Mouse (Mus musculus) hindbrain, postnatal 0 days (tissue): Measurements from ENCODE around the gene Slfn5. TPM values are rescaled to one million over a fixed set of nuclear protein-coding genes. Genes with fewer than 3 reads are reported as not detected.

Experiments
- ATAC-seq: fragments of 200-750 bp; cut with Nextera tagmentation; 2 replicates; pipeline ENCODE4 v1.8.0; 2017; ENCODE audit warnings: mild to moderate bottlenecking, moderate TSS enrichment, moderate library complexity
- DNase-seq: peaks from one replicate; pipeline ENCODE4 v3.0.0-alpha.2; 2015; ENCODE audit warnings: low spot score
- H3K27ac ChIP-seq: fragments of 300-500 bp; sonication (generic); 2 replicates; pipeline ENCODE4 v1.5.1; 2014; ENCODE audit warnings: mild to moderate bottlenecking
- H3K27me3 ChIP-seq: fragments of 300-500 bp; sonication (generic); 2 replicates; pipeline ENCODE4 v1.6.1; 2014; ENCODE audit warnings: low read length, mixed read lengths; ENCODE audit not compliant: insufficient read depth
- H3K36me3 ChIP-seq: fragments of 300-500 bp; sonication (generic); 2 replicates; pipeline ENCODE4 v1.6.1; 2014; ENCODE audit warnings: low read length, mixed read lengths; ENCODE audit not compliant: insufficient read depth
- H3K4me1 ChIP-seq: fragments of 300-500 bp; sonication (generic); 2 replicates; pipeline ENCODE4 v1.6.1; 2014; ENCODE audit warnings: antibody characterized with exemption, low read length, mixed read lengths; ENCODE audit not compliant: insufficient read depth
- H3K4me2 ChIP-seq: fragments of 300-500 bp; sonication (generic); 2 replicates; pipeline ENCODE4 v1.6.1; 2014; ENCODE audit warnings: low read depth, mild to moderate bottlenecking, low read length, moderate library complexity, mixed read lengths
- H3K4me3 ChIP-seq: fragments of 300-500 bp; sonication (generic); 2 replicates; pipeline ENCODE4 v1.5.1; 2014; ENCODE audit warnings: low read length
- H3K9ac ChIP-seq: fragments of 300-500 bp; sonication (generic); replicated peaks from 2 replicates; pipeline ENCODE4 v1.6.1; 2014; ENCODE audit warnings: mild to moderate bottlenecking, low read length, moderate library complexity, mixed read lengths
- H3K9me3 ChIP-seq: fragments of 300-500 bp; sonication (generic); 2 replicates; pipeline ENCODE4 v1.6.1; 2016; ENCODE audit warnings: low read length, mixed read lengths
- CTCF ChIP-seq: IDR thresholded peaks from 2 replicates; pipeline ENCODE4 v1.5.1; 2016; ENCODE audit warnings: antibody characterized with exemption, control low read depth, low read depth
- WGBS: fragments of 180-500 bp; shearing (Covaris S2); extraction: QIAGEN DNeasy Blood & Tissue Kit; methylation state at CpG from one replicate; pipeline ENCODE4 v1.1.7; 2014; 5-methylcytosine and 5-hydroxymethylcytosine counted together
- polyA plus RNA-seq: library from polyadenylated mRNA; unstranded; fragments of >200 nt; fragmentation: Nextera tagmentation; extraction: Ambion mirVana; gene quantifications from 2 replicates; pipeline ENCODE4 v1.2.1, GENCODE M21; 2015
- total RNA-seq: library from RNA; depleted of rRNA; stranded (reverse); fragments of >200 nt; gene quantifications from 2 replicates; pipeline ENCODE4 v1.2.3, GENCODE M21; 2014

Slfn5 gene
- total and polyA plus RNA-seq, 2 experiments from 2014 or later: 2.2 to 2.4 TPM

- Histone ChIP-seq H3K27me3 (peaks cover 22% of the 10 kb centered on the region), H3K27ac (no peak overlapping the region), H3K4me1 (no peaks in the 10 kb centered on the region), H3K9ac (no peak overlapping the region), H3K36me3 (no peaks in the 10 kb centered on the region), H3K4me2 (no peak overlapping the region), H3K9me3 (no peaks in the 10 kb centered on the region), H3K4me3 (no peak overlapping the region)
- no peak for TF ChIP-seq CTCF
- no peak for ATAC-seq
- 80% methylated on average over 6 of the region's 6 CpGs for WGBS
- no peak for DNase-seq
These were observed 3.5 kb downstream of the Slfn5 start for GRCm38 (mm10) chr11:82954631-82955030.

GRCm38 (mm10) chr11:82956925-82957324, 5.8 kb downstream of the Slfn5 start:
- H3K27ac ChIP-seq: no peak overlapping the region
- no peak for TF ChIP-seq CTCF
- WGBS: 74% methylated on average over 10 of the region's 10 CpGs
- H3K4me2 ChIP-seq: no peak overlapping the region
- H3K36me3 ChIP-seq: no peaks in the 10 kb centered on the region
- H3K4me3 ChIP-seq: no peak overlapping the region
- ATAC-seq: no peak
- H3K4me1 ChIP-seq: no peaks in the 10 kb centered on the region
- no peaks in the 10 kb centered on the region for H3K9me3 ChIP-seq
- H3K9ac ChIP-seq: no peak overlapping the region
- DNase-seq: no peak
- peaks cover 8% of the 10 kb centered on the region for H3K27me3 ChIP-seq

GRCm38 (mm10) chr11:82959613-82960012, 8.5 kb downstream of the Slfn5 start:
- Histone ChIP-seq H3K27me3 (0 out of 2 replicates have a peak, but pooled peaks cover 4% of the 10 kb centered on the region), H3K36me3 (no peaks in the 10 kb centered on the region), H3K27ac (no peak overlapping the region), H3K9me3 (no peaks in the 10 kb centered on the region), H3K9ac (no peak overlapping the region), H3K4me3 (no peak overlapping the region), H3K4me1 (no peaks in the 10 kb centered on the region), H3K4me2 (no peak overlapping the region)
- peak; percentile 80 for TF ChIP-seq CTCF
- 14% methylated on average over 4 of the region's 4 CpGs for WGBS
- ATAC-seq: no peak
- DNase-seq: peak; percentile 48

- no peaks in the 10 kb centered on the region for H3K27me3 ChIP-seq
- H3K4me3 ChIP-seq: no peak overlapping the region
- no peak overlapping the region for H3K4me2 ChIP-seq
- H3K9me3 ChIP-seq: no peaks in the 10 kb centered on the region
- H3K9ac ChIP-seq: no peak overlapping the region
- no peaks in the 10 kb centered on the region for H3K36me3 ChIP-seq
- TF ChIP-seq CTCF: no peak
- no peak overlapping the region for H3K27ac ChIP-seq
- WGBS: 78% methylated on average over 2 of the region's 2 CpGs
- no peaks in the 10 kb centered on the region for H3K4me1 ChIP-seq
- ATAC-seq: no peak
- no peak for DNase-seq
These were observed 10.6 kb downstream of the Slfn5 start for GRCm38 (mm10) chr11:82961743-82962142.

GRCm38 (mm10) chr11:82962215-82962614, 11.1 kb downstream of the Slfn5 start:
- 90% methylated on average over 8 of the region's 8 CpGs for WGBS
- ATAC-seq (no peak), DNase-seq (no peak)
- Histone ChIP-seq H3K9ac (no peak overlapping the region), H3K36me3 (no peaks in the 10 kb centered on the region), H3K4me1 (no peaks in the 10 kb centered on the region), H3K27ac (no peak overlapping the region), H3K4me2 (no peak overlapping the region), H3K9me3 (no peaks in the 10 kb centered on the region), H3K4me3 (no peak overlapping the region), H3K27me3 (no peaks in the 10 kb centered on the region)
- TF ChIP-seq CTCF: no peak

GRCm38 (mm10) chr11:82970712-82971589, 19.8 kb downstream of the Slfn5 start:
- DNase-seq: peak; percentile 86
- 4% methylated on average over 31 of the region's 31 CpGs for WGBS
- TF ChIP-seq CTCF: peak; percentile 67
- H3K4me1 ChIP-seq: no peaks in the 10 kb centered on the region
- H3K36me3 ChIP-seq: no peaks in the 10 kb centered on the region
- peak overlapping the region; percentile 35 for H3K9ac ChIP-seq
- H3K9me3 ChIP-seq: no peaks in the 10 kb centered on the region
- H3K4me2 ChIP-seq: peak overlapping the region; percentile 56
- H3K27ac ChIP-seq: peak overlapping the region; percentile 73
- peak overlapping the region; percentile 27 for H3K4me3 ChIP-seq
- no peaks in the 10 kb centered on the region for H3K27me3 ChIP-seq
- peak; percentile 91 for ATAC-seq

GRCm38 (mm10) chr11:82971590-82971974, 20.4 kb downstream of the Slfn5 start:
- 50% methylated on average over 10 of the region's 11 CpGs for WGBS
- no peak for TF ChIP-seq CTCF
- Histone ChIP-seq H3K27ac (peak overlapping the region; percentile 73), H3K36me3 (no peaks in the 10 kb centered on the region), H3K9me3 (no peaks in the 10 kb centered on the region), H3K4me1 (no peaks in the 10 kb centered on the region), H3K4me3 (peak overlapping the region; percentile 27), H3K9ac (peak overlapping the region; percentile 35; the same call in 1 of the 2 replicates), H3K27me3 (no peaks in the 10 kb centered on the region), H3K4me2 (peak overlapping the region; percentile 56)
- DNase-seq (no peak), ATAC-seq (no peak)
